Mouse (Mus musculus) heart, postnatal 36 days (tissue): ENCODE results near the gene Rtel1. TPM values are rescaled to one million over a fixed set of nuclear protein-coding genes. Genes with fewer than 3 reads are reported as not detected.

Source experiments
- DNase-seq, 2 experiments: peaks; one replicate each; pipeline ENCODE4 v3.0.0; 2021 to 2022
- intact Hi-C: fragments of 180-260 bp; cut with DNase I; formaldehyde crosslinking; loops from one replicate; pipeline ENCODE4 v1.15.1; 2025
- total RNA-seq, 2 experiments: library from RNA; stranded (reverse); gene quantifications; 2 replicates each; pipeline ENCODE4 v1.2.3; 2021

Gene Rtel1
- total RNA-seq, 2 experiments from 2014 or later = 9.3 to 10.1 TPM

DNA sequence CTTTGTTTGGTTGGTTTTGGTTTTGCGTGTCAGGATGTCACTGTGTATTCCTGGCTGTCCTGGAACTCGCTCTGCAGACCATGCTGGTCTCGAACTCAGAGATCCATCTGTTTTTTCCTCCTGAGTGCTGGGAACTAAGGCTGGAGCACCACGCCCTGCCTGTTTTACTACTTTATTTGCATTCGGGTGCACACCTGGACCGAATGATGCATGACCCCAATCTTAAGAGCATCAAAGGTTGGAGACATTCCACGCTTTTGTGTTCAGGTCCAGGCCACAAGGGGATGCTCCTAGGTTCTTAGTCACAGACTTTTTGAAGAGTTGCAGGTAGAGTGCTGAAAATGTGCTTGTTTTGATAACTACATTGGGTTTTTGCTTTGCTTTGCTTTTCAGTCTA lies 562 bp downstream of the Rtel1 start:
- intact Hi-C loops = no loop called here
- no peak for DNase-seq

DNA sequence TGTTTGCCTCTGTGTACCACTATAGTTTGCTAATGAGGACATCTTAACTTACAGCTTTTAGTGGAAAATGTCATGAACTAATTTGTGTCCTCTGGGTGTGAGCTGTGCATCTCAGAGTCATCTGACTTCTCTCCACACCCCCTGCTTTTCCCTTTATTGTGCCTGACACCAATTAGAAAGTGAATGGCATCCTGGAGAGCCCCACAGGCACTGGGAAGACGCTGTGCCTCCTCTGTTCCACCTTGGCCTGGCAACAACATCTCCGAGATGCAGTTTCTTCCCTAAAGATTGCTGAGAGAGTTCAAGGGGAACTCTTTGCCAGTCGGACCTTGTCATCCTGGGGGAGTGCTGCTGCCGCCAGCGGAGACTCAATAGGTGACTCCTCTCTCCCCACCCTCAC lies 2.6 kb downstream of the Rtel1 start:
- intact Hi-C loops = no loop called here
- DNase-seq = no peak

DNA sequence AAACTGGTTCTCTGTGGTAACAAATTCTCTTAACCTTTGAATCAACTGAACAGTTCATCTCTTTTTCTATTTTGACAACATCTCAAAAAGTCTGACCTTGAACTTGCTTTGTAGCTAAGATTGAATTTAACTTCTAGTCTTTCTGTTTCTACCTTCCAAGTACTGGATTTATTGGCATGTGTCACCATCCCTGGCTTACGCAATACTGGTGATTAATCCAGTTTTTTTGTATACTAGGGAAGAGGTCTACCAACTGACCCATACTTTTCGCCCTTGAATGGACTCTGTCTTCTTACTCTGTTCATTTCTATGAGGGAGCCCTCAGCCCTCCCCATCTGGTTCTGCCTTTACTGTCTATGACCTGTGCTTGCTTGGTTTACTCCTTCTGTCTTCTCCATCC lies 6.6 kb downstream of the Rtel1 start:
- intact Hi-C loops = no loop called here
- no peak for DNase-seq

DNA sequence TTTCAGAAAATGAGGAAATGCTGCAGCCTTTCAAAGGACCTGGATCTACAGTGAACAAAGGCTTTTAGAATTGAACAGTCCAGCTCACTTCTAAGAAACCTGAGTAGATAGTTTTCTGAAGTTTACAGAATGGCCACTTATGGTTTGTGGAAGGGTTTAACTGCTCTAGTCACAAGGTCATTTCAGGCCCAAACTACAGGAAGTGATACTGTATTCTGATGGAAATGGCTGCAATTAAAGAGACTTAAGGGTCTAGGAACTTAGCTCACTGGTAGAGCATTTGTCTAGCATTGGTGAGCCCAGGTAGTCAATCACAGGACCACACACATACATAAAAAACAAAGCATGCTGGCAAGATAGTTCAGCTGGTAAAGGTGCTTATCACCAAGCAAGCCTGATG lies 13.0 kb downstream of the Rtel1 start:
- intact Hi-C loops = no loop called here
- no peak for DNase-seq

DNA sequence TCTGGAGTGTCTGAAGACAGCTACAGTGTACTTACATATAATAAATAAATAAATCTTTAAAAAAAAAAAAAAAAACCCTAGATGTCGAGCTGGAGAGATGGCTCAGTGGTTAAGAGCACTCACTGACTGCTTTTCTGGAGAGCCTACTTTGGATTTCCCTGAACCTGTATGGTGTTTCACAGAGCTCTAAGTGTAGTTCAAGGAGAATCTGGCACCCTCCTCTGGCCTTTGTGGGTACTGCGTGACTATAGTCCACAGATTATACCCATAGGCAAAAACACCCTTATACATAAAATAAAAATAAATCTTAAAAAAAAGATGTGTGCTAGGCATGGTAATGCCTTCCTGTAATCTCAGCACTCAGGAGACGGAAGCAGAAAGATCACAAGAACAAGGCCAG lies 14.5 kb downstream of the Rtel1 start:
- peak; percentile 64 to 81 for DNase-seq
- intact Hi-C loops = loop anchor here (1.0 kb wide), 1 partner anchor 148 kb away; no protein-coding TSS in a partner anchor

DNA sequence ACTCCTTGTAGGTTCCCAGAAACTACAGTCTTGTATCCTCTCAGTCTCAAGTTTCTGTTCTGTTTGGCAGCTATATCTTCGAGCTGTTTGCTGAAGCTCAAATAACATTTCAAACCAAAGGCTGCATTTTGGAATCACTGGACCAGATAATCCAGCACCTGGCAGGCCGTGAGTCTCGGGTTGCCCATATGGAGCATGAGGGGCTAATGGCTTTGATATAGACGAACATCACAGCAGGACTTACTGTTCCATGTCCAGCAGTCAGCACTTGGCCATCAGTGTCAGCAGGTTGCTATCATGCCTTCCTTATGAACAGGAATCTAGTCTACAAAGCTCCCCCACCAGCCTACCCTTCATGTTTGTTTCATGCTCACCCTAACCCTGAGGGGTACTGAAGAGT lies 20.9 kb downstream of the Rtel1 start:
- intact Hi-C loops = loop anchor here (10.0 kb wide), 1 partner anchor 356 kb away; the partner anchor contains the start of gene Col20a1
- no peak for DNase-seq

DNA sequence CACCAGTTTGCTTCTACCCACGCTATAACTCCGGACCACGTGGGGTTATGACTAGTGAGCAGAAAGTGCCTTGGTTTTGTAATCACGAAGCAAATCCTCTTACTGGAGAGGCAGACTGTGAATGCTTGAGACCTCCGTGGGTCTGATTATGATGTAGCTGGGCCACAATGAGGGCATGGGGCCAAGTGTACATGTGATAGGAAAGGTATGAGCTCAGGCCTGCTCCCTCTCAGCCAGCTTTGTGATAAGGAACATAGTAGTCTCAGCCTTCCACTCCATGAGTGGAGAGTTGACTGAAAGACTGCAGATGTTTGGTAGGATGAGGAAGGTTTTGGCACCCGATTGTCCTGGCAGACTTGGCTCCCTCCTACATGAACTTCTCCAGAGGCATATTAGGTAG lies 23.2 kb downstream of the Rtel1 start:
- DNase-seq = peak in 1 of 2 experiments; percentile 26
- intact Hi-C loops = loop anchor here (10.0 kb wide), 1 partner anchor 358 kb away; the partner anchor contains the start of gene Col20a1

DNA sequence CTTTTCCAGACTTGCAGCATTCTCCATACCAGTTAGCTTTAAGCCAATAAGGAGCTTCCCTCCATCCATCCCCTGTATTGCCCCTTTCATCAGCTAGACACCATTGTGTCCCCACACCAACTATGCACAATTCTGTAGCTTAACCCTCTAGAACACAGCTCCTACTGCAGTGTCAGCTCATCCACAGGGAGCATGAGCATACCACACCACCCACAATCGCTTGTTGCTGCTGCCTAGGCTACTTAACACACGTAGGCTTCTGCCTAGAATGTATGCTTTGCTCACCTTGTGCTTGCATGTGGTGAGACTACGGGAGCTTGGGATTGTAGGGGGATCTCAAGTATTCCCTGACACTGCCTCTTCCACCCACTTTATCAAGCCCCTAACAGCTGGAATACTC lies 37.2 kb downstream of the Rtel1 start:
- intact Hi-C loops = no loop called here
- no peak for DNase-seq

DNA sequence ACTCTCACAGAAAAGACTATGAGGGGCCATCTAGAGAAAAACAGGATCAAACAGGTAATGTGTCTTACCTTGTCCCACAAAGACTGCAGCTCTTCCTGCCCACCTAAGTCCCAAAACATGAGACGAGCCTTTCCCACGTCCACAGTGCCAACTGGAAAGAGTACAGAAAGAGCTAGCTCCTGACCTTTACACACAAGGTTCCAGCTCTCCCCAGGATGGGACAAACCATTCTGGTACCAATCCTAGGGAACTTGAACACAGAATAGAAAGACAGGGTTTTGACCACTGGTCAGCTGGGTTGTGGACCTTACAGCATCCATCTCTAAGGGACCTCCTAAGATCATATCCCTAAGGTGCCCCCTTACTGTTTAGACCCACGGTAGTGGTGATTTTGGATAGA lies 44.4 kb downstream of the Rtel1 start:
- intact Hi-C loops = no loop called here
- no peak for DNase-seq

DNA sequence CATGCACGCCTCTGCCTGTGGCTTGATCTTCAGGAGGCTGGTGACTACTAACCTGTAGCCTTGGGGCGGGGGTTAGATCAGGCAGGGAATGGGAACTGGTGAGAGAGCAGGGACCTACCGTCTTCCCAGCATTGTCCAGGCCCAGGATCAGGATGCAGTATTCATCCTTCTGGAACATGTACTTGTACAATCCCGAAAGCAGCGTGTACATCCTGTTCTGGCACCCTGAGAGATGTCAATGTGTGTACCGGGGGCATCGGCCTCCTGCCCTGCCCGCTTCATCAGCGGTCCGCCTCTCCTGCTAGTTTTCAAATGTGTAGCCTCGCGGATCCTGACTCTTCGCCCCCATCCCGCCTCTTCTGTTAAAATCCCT lies 44.9 kb downstream of the Rtel1 start:
- intact Hi-C loops = no loop called here
- no peak for DNase-seq

DNA sequence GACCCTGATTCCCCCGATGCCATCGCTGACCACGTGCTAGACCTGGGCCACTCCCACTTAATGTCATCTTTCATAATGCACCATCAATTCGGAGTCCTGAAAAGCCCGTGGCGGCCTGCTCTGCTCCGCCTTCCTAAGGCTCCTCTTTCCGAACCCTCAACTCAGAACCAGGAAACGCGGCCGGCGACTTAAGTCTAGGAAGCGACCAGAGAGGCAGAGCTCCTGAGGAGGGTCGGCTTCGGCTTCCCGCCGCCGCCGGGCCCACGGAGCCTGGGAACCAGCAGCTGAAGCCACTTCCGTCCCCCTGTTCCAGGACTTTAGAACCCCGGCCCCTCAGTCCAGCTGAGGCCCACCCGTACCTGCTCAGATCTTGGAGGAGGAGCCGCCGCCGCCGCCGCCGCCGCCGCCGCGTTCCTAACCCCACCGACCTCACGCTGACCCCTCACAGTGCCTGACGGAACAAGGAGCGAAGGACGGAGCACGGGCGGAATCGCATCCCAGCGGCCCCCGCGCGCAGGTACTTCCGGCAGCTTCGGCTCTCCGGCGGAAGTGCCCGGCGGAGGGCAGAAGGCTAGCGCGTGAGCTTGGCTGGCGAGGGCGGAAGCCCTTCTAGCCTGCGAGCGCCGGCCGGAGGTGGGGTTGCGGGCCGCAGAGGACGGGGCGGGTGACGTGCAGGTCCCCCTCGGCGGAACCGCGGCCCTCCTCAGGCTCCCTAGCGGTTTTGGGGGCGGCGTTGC lies 45.5 kb downstream of the Rtel1 start, which contains the start of the genes Zgpat and Arfrp1:
TSS of gene Zgpat (plus strand) at position 69 of the 737 bp plus-strand sequence.
TSS of gene Arfrp1 (minus strand) at position 545 of the 737 bp plus-strand sequence.
- intact Hi-C loops = no loop called here
- DNase-seq = peak; percentile 88 to 90

DNA sequence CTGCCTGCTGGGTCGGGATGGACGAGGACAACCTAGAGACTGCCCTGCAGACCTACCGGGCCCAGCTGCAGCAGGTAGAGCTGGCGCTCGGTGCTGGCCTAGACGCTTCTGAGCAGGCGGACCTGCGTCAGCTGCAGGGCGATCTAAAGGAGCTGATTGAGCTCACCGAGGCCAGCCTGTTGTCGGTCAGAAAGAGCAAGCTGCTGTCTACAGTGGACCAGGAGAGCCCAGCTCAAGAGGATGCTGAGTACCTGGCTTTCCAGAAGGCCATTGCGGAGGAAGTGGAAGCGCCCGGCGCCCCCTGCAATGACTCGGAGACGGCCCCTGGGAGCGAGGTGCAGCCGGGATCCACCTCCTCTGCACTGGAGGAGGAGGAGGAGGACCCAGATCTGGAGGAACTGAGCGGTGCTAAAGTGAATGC lies 46.1 kb downstream of the Rtel1 start:
- intact Hi-C loops = no loop called here
- no peak for DNase-seq

DNA sequence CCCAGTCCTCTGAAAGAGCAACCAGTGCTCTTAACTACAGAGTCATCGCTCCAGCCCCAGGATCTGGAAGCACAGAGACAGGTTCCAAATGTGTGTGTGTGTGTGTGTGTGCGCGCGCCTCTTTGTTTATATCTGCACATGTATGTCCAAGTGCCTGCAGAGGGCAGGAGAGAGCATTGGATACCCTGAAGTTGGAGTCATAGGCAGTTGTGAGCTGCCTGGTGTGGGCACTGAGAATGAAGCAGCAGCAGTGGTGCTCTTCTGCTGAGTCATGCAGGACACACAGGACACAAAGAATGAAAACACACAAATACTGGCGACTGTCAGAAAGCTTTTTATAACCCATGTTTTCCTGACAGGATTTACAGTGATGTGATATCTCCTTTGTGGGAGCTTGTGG lies 50.5 kb downstream of the Rtel1 start:
- intact Hi-C loops = no loop called here
- DNase-seq = no peak

DNA sequence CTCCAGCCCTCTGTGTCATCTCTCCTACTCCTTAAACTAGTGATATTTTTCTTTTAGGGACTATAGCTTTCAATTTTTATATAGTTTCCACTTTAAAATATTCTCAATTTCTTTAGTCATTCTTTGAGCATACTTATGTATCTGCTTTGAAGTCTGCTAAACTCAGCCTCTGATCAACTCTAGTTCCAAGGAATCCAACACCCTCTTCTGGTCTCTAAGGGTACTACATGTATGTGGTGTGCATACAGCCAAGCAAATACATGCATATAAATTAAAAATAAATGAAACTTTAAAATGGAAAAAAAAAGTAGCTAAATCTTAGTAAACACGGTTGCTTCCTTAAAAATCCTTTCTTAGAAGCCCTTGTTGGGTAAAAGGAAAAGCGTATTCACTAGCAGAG lies 56.2 kb downstream of the Rtel1 start:
- no peak for DNase-seq

DNA sequence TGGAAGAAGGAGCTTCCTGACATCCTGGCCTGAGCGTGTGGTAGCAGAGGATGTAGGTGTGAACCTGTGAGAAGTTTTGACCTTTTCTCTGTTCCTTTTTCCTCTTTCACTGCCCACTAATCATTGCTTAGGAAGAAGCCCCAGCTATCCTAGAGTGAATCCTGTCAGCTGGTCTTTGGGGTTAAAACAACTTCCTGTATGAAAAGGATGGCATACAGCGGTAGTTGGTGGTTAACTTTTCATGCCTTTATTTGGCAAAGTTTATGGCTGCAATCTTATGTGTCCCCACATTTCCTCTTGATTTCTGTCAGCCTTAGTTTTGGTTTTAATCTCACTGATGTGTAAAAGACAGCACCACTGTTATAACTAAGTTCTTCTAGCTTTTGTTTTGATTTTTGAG lies 57.7 kb downstream of the Rtel1 start:
- intact Hi-C loops = no loop called here
- no peak for DNase-seq

More for the DNA sequence above, 56.2 kb downstream of the Rtel1 start:
- intact Hi-C loops = no loop called here

DNA sequence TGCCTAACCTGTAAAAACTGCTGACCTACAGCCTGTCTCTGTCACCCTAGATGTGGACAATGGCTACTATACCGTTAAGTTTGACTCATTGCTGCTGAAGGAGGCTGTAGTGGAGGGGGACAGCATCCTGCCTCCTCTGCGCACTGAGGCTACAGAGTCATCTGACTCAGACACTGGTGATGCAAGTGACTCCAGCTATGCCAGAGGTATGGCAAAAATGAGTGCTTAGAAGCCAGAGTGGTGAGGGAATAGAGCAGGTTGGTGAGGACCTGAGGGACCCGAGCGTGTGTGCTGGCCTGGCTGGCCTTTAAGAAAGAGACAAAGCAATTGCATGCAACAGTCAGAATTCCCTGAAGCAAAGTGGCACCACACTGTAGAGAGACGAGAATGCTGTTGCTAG lies 59.2 kb downstream of the Rtel1 start:
- no peak for DNase-seq
- intact Hi-C loops = no loop called here

DNA sequence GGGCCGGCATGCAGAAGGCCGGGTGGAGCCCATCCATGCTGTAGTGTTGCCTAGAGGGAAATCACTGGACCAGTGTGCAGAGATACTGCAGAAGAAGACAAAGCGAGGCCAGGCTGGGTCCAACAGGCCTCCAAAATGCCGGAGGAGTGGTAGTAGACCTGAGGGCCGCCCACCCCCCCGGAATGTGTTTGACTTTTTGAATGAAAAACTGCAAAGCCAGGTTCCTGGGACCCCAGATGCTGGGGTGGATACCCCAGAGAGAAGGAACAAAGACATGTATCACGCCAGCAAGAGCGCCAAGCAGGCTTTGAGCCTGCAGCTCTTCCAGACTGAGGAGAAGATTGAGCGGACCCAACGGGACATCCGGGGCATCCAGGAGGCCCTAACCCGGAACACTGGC lies 60.2 kb downstream of the Rtel1 start, which contains the start of gene Lime1:
TSS of gene Lime1 (plus strand) at position 301 of the 400 bp plus-strand sequence.
- DNase-seq = no peak
- intact Hi-C loops = no loop called here

DNA sequence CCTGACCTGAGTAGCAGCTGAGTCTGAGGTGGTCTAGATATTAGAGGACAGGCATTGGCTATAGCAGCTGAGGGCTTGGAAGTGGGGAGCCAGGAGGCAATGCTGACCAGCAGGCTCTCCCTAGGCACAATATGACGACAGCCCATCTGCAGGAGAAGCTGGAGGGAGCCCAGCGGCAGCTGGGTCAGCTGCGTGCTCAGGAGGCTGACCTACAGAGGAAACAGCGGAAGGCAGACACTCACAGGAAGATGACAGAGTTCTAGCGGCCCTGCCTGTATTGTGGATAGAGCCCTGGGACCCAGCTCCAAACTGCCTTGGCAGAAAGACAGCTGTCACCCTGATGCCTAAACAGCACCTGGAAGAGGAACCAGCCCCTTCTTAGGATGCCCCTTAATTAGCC lies 60.7 kb downstream of the Rtel1 start:
- no peak for DNase-seq
- intact Hi-C loops = no loop called here

DNA sequence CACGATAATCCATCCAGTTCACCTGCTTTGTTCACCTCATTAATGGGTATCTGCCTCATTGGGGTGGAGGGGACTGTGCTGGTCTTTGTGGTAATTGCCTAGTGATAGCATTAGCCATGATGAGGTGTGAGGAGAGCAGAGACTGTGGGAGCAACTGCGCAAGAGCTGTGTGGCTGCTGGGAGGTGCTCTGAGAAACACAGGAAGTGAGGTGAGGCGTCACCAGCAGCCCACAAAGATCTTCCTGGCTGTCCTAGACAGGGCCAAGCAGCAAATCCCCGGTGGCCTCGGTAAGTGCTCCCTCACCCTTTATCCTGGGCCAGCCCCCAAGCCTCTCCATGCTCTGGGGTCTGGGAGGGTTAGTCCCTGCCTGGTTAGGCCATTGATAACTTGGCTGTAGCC lies 61.6 kb downstream of the Rtel1 start:
- no peak for DNase-seq
- intact Hi-C loops = no loop called here

DNA sequence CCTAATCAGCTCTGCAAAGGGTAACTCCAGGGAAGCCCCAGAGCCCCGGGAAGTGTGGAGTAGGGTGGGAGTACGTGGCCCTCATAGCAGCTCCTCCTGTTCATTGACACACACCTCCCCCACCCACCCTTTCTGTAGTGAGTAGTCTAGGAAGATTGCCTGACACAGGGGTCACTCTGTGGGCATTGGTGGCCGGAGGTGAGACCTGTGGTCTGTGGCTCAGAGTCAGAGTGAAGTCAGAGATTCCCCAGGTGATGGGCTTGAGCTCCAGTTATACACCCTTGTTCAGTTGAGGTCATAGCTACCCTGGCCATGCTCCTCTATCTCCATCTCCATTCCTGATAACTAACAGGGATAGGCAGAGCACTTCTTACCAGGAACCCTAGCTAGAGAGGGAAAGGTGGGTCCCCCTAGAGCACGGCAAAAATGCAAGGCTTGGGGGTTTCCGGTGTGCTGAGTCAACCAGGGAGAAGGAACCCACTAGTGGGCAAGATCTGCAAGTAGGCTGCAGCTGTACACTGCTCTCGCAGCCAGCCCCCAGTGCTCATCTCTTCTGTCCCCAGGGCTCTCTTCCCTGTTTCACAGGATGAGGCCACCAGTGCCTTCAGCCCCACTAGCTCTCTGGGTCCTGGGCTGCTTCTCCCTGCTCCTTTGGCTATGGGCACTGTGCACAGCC lies 62.2 kb downstream of the Rtel1 start:
- intact Hi-C loops = no loop called here
- DNase-seq = no peak

DNA sequence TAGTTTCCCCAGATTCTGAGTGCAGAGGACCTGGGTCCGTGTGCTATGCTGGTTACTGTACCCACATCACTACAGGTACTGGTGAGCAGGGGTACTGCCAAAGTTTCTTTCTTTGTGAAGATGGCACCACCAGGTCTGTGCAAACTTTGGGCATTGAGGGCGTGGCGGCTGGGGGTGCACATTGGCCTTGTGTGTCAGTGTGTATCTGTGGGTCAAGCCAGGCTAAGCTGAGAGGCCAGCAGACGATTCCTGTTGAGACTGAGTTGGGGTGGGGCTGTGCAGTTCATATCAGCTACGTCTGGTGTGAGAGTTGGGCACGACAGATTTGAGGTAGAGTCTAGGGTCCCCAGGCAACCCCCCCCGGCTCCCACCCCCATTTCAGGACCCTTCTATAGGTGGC lies 64.9 kb downstream of the Rtel1 start:
- no peak for DNase-seq
- intact Hi-C loops = no loop called here

DNA sequence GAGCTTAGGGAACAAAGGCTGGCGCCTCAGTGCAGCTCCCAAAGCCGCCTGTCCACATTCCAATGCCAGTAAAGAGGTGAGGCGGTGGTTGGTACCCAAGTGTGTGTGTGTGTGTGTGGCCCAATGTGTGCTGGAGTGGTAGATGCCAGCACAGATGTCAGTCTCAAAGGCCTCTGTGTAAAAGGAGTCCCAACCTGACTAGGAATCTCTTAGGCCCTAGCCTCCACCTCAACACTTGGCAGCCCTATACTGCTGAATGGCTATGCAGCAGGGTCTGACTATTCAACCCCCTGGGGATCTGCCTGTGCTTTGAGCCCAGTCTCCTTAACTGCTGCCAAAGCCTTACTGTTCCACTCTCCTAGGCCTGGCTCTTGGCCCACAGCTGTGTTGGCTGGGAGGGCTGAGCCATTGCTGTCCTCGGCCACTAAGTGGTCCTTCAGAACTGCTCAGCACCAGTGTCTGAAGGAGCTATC lies 65.4 kb downstream of the Rtel1 start:
- intact Hi-C loops = no loop called here
- peak; percentile 72 to 75 for DNase-seq
